Mouse (Mus musculus): ENCODE data around the gene Hoxa3.

The Hoxa3 gene

GRCm38 (mm10) chr6:52182793-52183192 is 30.3 kb downstream of the Hoxa3 start:
- no peak for DNase-seq (ENCODE audit: low spot score)

GRCm38 (mm10) chr6:52182030-52182429 is 31.1 kb downstream of the Hoxa3 start:
- no peak for DNase-seq (ENCODE audit: low spot score)

- no peak for DNase-seq (ENCODE audit: low spot score)
Observed at GRCm38 (mm10) chr6:52180726-52181125, 32.4 kb downstream of the Hoxa3 start.

GRCm38 (mm10) chr6:52180213-52180710 is 32.9 kb downstream of the Hoxa3 start:
- DNase-seq (ENCODE audit: low spot score): no peak

GRCm38 (mm10) chr6:52179690-52180089 is 33.4 kb downstream of the Hoxa3 start:
- no peak for DNase-seq (ENCODE audit: low spot score)

- DNase-seq (ENCODE audit: low spot score): no peak
Observed at GRCm38 (mm10) chr6:52178918-52179665, 34.0 kb downstream of the Hoxa3 start.

- no peak for DNase-seq (ENCODE audit: low spot score)
Observed at GRCm38 (mm10) chr6:52177806-52178205, 35.3 kb downstream of the Hoxa3 start.

GRCm38 (mm10) chr6:52177061-52177735 is 35.9 kb downstream of the Hoxa3 start, which contains the start of gene 5730596B20Rik:
TSS of gene 5730596B20Rik (plus strand) at chr6:52177498.
- DNase-seq (ENCODE audit: low spot score): no peak

GRCm38 (mm10) chr6:52176391-52176790 is 36.7 kb downstream of the Hoxa3 start:
- no peak for DNase-seq (ENCODE audit: low spot score)

GRCm38 (mm10) chr6:52175864-52176263 is 37.3 kb downstream of the Hoxa3 start:
- no peak for DNase-seq (ENCODE audit: low spot score)

- DNase-seq (ENCODE audit: low spot score): no peak
Observed at GRCm38 (mm10) chr6:52174968-52175751, 38.0 kb downstream of the Hoxa3 start.

- DNase-seq (ENCODE audit: low spot score): no peak
Observed at GRCm38 (mm10) chr6:52173648-52174047, 39.5 kb downstream of the Hoxa3 start.

GRCm38 (mm10) chr6:52172501-52172900 is 40.6 kb downstream of the Hoxa3 start:
- no peak for DNase-seq (ENCODE audit: low spot score)

- DNase-seq (ENCODE audit: low spot score): no peak
Observed at GRCm38 (mm10) chr6:52171938-52172337, 41.2 kb downstream of the Hoxa3 start.

GRCm38 (mm10) chr6:52171331-52171730 is 41.8 kb downstream of the Hoxa3 start:
- no peak for DNase-seq (ENCODE audit: low spot score)

GRCm38 (mm10) chr6:52170898-52171223 is 42.3 kb downstream of the Hoxa3 start:
- no peak for DNase-seq (ENCODE audit: low spot score)

- DNase-seq (ENCODE audit: low spot score): no peak
Observed at GRCm38 (mm10) chr6:52170166-52170897, 42.8 kb downstream of the Hoxa3 start.

- DNase-seq (ENCODE audit: low spot score): no peak
Observed at GRCm38 (mm10) chr6:52169499-52170165, 43.5 kb downstream of the Hoxa3 start.

- DNase-seq (ENCODE audit: low spot score): no peak
Observed at GRCm38 (mm10) chr6:52168191-52169055, 44.7 kb downstream of the Hoxa3 start.

- DNase-seq (ENCODE audit: low spot score): no peak
Observed at GRCm38 (mm10) chr6:52167736-52168161, 45.4 kb downstream of the Hoxa3 start.
